Mouse (Mus musculus) cerebellum, postnatal 25 days (tissue): Measurements from ENCODE around the gene Slc9a2.
A peak's percentile ranks its signal among the peaks of the same experiment; 100 is the strongest.

Source experiments
- DNase-seq, 2 experiments: peaks; one replicate each; pipeline ENCODE4 v3.0.0; 2021; ENCODE audit warnings: mixed read lengths in 2 of 2

Slc9a2 gene

GRCm38 (mm10) chr1:40788956-40789355 is 108.6 kb downstream of the Slc9a2 start:
- no peak for DNase-seq

- DNase-seq: no peak
Measured at GRCm38 (mm10) chr1:40789666-40790233, 109.4 kb downstream of the Slc9a2 start.

GRCm38 (mm10) chr1:40790324-40791141 is 110.2 kb downstream of the Slc9a2 start, which contains the start of gene Mfsd9:
Gene Mfsd9, minus strand, starts transcription at chr1:40790687.
- DNase-seq: peak; percentile 81 to 89

GRCm38 (mm10) chr1:40795508-40795907 is 115.1 kb downstream of the Slc9a2 start:
- no peak for DNase-seq

- DNase-seq: peak; percentile 20 to 64
Measured at GRCm38 (mm10) chr1:40797348-40797747, 117.0 kb downstream of the Slc9a2 start.

GRCm38 (mm10) chr1:40799121-40799520 is 118.7 kb downstream of the Slc9a2 start:
- no peak for DNase-seq

- no peak for DNase-seq
Measured at GRCm38 (mm10) chr1:40800908-40801307, 120.5 kb downstream of the Slc9a2 start.

- DNase-seq: peak; percentile 37 to 65
Measured at GRCm38 (mm10) chr1:40802759-40803158, 122.4 kb downstream of the Slc9a2 start.

GRCm38 (mm10) chr1:40804118-40804517 is 123.7 kb downstream of the Slc9a2 start:
- no peak for DNase-seq

- no peak for DNase-seq
Measured at GRCm38 (mm10) chr1:40805351-40805750, 125.0 kb downstream of the Slc9a2 start, which contains the start of gene Tmem182. Gene Tmem182, plus strand, starts transcription at chr1:40805601.

GRCm38 (mm10) chr1:40805891-40806290 is 125.5 kb downstream of the Slc9a2 start:
- DNase-seq: no peak

GRCm38 (mm10) chr1:40808643-40809042 is 128.3 kb downstream of the Slc9a2 start:
- DNase-seq: no peak

- no peak for DNase-seq
Measured at GRCm38 (mm10) chr1:40815071-40815845, 134.9 kb downstream of the Slc9a2 start.
